Mouse (Mus musculus): ENCODE data around the gene Gripap1. TPM values are rescaled to one million over a fixed set of nuclear protein-coding genes. Genes with fewer than 3 reads are reported as not detected.
"Not testable (repeated sequence)": the region's sequence is repeated elsewhere in the genome, so short reads cannot be mapped to it uniquely, and the experiment has no call there.

Gripap1 gene
- 19.5 and 33.3 TPM in 2 replicates for polyA plus RNA-seq (2012; rRNA removed)

- peak; percentile 39 for DNase-seq (ENCODE audit: low read depth, low spot score)
- WGBS, result 12% methylated on average over 24 of the region's 24 CpGs
Observed at GRCm38 (mm10) chrX:7789542-7790136, at the start of gene Gripap1. Gene Gripap1, plus strand, starts transcription at chrX:7789765.

DNA sequence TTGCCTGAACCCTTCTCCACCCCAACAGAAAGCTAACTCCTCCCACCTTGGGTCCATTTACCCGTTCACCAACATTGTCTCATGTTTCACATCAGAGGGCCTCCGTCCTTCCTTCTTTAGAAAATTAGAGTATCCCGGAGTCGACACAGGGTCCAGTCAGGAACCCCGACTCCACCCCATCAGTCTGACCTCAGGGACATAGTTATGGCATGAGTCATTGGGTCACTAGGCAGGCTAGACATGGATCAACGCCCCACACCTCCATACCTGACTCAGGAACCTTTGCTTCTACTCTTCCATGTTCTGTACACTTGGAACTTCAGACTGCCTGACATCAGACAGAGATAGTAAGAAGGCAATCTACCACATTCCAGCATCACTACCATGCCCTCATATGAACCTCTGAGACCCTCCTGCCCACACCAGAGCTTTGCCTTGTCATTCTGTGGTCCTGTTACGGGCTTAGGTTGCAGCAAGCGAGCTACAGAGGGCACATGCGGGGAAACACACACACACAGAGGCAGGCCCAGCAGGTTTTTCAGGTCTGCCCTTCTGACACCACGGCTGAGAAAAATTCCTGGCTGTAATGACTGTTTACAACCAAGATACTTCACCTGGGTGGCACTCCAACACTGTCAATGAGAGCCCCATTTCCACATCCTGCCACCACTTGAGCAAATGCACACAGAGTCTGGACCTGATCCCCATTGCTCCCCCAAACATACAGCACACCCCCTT is 49.3 kb upstream of the Gripap1 start:
- whole genome bisulfite sequencing, result 30% methylated on average over 10 of the region's 10 CpGs
- DNase-seq (ENCODE audit: low read depth, low spot score), result no peak

DNA sequence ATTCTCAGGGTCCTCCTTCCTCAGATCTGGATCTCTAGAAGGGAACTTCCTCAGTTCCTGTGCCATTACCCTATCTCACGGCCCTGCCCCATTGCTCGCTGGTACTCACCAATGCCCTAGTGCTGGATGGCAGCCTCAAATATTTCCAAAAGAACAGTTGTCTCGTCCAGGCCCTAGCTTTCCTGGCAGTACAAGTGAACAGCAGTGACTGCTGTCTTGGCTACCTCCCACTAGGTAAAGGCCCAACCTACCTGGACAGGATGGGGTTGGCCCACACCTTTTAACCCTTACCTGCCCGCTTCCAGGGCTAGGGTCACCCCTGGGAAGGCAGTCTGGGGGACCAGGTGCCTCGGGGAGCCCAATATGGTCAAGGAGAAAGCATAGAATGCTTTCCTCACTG is 48.5 kb upstream of the Gripap1 start:
- DNase-seq (ENCODE audit: low read depth, low spot score), result no peak

DNA sequence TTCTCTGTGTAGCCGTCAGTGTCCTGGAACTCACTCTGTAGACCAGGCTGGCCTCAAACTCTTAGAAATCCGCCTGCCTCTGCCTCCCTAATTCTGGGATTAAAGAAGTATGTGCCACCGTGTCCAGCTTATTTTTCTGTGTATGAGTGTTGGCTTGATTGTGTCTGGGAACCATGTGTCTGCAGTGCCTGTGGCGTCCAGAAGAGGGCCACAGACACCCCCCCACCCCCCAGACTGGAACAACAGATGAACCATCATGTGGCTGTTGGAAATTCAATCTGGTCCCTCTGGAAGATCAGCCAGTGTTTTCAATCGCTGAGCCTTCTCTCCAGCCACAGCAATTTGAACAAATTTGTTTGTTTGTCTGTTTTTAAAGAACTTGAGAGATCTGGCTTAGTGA is 46.1 kb upstream of the Gripap1 start:
- DNase-seq (ENCODE audit: low read depth, low spot score), result no peak
- WGBS, result 55% methylated on average over 5 of the region's 5 CpGs

More for the DNA sequence above, 48.5 kb upstream of the Gripap1 start:
- 55% methylated on average over 5 of the region's 5 CpGs for WGBS

DNA sequence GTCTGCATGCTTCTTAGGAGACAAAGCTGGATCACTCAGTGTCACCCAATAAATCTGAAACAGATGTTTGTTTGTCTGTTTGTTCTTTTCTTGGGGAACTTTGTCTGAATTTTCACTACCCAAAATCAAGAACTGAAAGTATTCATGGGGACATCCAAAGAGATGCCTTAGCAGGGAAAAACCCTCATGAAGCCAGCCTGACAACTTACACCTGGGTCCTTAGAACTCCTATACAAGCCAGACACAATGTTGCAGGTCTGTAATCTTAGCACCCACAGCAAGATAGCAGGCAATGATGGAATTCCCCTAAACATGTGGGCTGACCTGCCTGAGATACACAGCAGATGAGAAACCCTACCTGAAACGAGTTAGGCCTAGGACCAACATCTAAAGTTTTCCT is 44.6 kb upstream of the Gripap1 start:
- DNase-seq (ENCODE audit: low read depth, low spot score), result no peak
- WGBS, result 30% methylated on average over 1 of the region's 1 CpGs

GRCm38 (mm10) chrX:7745429-7745828 is 44.1 kb upstream of the Gripap1 start:
- 87% methylated on average over 8 of the region's 8 CpGs for WGBS
- DNase-seq (ENCODE audit: low read depth, low spot score), result no peak

GRCm38 (mm10) chrX:7750432-7751116 is 39.0 kb upstream of the Gripap1 start, which contains the start of gene Ccdc120:
Gene Ccdc120, minus strand, starts transcription at chrX:7750905.
- WGBS, result 15% methylated on average over 44 of the region's 56 CpGs
- DNase-seq (ENCODE audit: low read depth, low spot score), result no peak

- not testable (repeated sequence) for DNase-seq (ENCODE audit: low read depth, low spot score)
- WGBS, result 17% methylated on average over 3 of the region's 3 CpGs
Observed at GRCm38 (mm10) chrX:7753627-7754026, 35.9 kb upstream of the Gripap1 start.

DNA sequence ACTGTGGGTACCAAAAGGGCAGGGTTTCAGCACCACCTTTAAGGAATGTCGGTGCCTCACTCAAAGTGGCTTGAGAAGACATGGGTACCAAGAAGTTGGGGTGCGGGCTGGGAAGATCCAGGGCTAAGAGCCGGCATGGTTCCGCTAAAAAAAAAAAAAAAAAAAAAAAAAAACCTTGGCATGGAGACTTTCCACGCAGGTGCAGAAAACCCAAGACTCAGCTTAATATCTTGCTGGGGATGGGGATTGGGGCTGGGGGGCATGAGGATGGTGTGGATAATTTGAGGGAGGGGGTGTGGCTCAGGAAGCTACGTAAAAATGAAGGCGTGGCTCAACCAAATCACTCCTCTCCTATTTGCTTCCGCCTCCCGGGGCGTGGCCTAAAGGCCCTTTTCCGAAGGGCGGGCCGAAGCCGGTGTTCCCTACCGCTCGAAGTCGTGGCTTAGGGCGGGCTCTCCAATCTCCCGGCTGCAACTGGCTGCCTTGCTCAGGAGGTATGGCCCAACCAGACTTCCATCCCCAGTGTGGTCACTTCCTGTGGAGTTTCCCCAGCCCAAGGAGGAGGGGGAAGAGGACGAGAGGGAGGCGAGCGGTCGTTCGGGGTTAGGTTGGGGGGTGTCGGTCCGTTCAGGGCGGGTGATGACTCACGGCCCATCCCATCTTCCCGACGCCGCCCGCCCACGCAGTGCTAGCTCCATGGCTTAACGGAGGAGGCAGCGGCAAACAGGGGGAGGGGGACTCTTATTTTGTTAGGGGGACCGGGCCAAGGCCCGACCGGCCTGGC is 27.2 kb upstream of the Gripap1 start, which contains the start of gene Tfe3:
Tfe3 (plus strand) TSS at position 424 of the 784 bp plus-strand sequence.
- whole genome bisulfite sequencing, result 17% methylated on average over 38 of the region's 38 CpGs

DNA sequence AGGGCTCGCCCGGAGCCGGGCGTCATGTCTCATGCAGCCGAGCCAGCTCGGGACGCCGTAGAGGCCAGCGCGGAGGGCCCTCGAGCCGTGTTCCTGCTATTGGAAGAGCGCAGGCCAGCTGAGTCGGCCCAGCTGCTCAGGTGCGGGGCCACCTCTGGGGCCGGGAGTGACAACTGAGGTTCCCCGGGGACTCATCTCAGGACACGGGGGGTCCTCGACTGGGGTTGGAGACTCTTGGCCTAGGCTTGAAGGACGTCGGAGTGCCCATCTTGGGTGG is 26.7 kb upstream of the Gripap1 start:
- no peak for DNase-seq (ENCODE audit: low read depth, low spot score)
- 21% methylated on average over 21 of the region's 21 CpGs for WGBS

More for the DNA sequence above, 27.2 kb upstream of the Gripap1 start, which contains the start of gene Tfe3:
- DNase-seq (ENCODE audit: low read depth, low spot score), result peak; percentile 70

DNA sequence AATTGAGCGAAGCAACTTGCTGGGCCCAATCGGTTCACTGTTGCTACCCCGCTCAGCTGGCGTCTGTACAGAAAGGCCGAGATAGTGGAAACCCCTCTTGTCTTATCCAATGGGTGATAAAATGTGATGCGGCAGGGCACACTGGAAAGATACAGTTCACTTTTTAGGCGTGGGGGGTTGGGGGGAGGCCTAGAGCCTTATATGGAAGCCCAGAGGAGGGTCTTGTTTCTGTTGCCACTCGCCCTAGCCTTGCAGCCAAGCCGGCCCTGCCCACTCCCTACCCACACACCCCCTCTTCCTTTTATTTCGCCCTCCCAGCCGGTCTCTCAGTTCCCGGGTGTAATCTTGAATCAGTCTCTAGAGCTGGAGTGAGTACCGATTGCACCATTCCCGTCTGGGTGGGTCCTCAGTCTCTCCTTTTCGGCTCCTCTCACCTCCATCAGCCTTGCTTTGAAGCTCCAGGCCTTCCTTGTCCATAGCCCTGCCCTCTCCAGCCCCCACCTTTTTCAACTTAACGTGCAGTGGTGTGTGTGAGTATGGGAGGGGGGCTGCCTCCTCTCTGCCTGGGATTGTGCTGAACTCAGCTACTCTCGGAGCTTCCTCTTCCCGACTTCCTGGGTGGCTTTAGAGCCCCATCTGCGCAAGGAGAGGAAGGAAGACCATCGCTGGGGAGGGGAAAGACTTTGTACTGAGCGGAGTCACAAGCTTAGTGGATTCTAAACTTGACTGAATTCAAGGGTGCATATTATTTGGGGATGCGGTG is 25.8 kb upstream of the Gripap1 start:
- 18% methylated on average over 22 of the region's 22 CpGs for WGBS
- DNase-seq (ENCODE audit: low read depth, low spot score), result no peak

DNA sequence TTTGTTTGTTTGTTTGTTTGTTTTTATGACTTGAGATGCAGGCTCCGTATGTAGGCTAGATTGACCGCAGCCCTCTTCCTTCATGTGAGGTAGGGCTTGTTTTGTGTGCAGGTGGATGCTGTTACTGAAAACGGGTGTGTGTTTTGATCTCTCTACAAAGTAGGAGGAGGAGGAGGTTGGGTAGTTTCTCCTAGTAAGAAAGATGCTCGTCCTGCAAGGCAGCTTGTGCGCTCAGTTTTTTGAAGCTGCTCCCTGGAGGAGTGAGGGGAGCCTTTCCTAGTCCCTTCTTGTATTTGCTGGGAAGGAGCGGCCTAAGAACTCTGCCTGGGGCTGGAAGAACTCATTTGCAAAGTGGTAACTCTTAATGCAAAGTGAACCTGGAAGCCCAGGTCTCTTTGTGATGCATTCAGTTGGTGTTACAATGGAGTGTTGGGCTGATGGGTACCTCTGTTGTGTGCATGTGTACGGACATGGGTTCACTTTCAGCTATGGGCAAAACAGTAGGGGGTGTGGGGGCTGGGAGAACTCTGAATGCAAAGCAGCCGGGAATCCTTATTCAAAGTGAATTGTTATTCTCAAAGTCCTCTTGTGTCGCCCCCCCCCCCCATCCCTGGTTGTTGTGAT is 24.8 kb upstream of the Gripap1 start:
- 35% methylated on average over 9 of the region's 9 CpGs for WGBS
- DNase-seq (ENCODE audit: low read depth, low spot score), result no peak

DNA sequence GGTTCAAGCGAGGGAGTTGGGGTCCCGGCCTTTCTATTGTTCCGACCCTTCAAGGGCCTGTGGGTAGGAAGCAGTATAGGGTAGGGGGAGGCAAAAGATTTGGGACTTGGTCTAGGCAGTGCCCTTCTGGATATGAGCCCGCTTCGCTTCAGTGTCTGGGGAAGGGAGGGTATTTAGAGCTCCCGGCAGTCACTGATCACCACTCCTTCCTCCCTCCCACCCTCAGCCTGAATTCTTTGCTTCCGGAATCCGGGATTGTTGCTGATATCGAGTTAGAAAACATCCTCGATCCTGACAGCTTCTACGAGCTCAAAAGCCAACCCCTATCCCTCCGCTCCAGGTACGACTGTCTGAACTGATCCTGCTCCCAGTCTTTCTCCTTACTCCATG is 24.3 kb upstream of the Gripap1 start:
- WGBS, result 33% methylated on average over 13 of the region's 13 CpGs
- DNase-seq (ENCODE audit: low read depth, low spot score), result no peak

- WGBS, result 23% methylated on average over 11 of the region's 11 CpGs
- no peak for DNase-seq (ENCODE audit: low read depth, low spot score)
Observed at GRCm38 (mm10) chrX:7765764-7766163, 23.8 kb upstream of the Gripap1 start.

DNA sequence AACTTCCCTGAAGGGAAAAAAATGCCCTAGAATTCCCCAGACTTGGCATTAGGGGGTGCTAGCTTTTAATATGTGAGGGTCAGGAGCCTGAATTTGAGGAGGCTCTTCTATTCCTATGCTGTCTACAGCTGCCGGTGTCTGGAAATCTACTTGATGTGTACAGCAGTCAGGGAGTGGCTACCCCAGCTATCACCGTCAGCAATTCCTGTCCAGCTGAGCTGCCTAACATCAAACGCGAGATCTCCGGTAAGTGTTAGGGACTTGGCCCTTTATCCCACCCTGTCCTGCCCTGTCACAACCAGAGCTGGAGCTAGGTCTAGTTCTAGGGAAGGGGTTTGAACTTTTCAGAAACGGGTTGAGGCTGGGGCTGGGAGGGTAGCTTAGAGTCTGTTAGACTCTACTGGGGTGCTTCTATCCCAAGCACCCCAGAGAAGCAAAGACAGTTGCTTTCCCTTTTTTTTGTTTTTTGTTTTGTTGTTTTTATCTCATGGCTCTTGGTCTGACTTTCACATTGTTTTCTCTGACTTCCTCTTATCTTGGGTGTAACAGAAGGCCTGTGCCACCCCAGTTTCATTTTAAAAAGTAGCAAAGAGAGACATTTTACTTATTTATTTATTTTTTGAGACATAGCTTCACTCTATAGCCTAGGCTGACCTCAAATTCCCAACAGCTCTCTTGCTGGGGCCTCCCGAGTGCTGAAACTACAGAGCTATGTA is 20.1 kb upstream of the Gripap1 start:
- no peak for DNase-seq (ENCODE audit: low read depth, low spot score)
- 89% methylated on average over 7 of the region's 7 CpGs for WGBS

DNA sequence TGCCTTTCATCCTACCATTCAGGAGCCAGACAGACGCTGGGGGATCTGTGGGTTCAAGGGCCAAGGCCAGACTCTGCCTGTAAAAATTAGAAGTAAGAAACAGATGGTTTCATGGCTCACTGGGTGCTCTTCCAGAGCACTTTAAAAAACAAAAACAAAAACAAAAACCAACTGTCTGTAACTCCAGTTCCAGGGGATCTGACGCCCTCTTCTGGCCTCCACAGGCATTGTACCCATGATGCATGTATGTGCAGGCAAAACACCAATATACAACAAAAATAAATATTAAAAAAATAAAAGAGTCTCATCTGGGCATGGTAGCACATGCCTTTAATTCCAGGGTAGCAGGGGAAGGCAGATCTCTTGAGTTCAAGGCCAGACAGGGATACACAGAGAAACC is 16.8 kb upstream of the Gripap1 start:
- 40% methylated on average over 2 of the region's 2 CpGs for WGBS
- no peak for DNase-seq (ENCODE audit: low read depth, low spot score)

DNA sequence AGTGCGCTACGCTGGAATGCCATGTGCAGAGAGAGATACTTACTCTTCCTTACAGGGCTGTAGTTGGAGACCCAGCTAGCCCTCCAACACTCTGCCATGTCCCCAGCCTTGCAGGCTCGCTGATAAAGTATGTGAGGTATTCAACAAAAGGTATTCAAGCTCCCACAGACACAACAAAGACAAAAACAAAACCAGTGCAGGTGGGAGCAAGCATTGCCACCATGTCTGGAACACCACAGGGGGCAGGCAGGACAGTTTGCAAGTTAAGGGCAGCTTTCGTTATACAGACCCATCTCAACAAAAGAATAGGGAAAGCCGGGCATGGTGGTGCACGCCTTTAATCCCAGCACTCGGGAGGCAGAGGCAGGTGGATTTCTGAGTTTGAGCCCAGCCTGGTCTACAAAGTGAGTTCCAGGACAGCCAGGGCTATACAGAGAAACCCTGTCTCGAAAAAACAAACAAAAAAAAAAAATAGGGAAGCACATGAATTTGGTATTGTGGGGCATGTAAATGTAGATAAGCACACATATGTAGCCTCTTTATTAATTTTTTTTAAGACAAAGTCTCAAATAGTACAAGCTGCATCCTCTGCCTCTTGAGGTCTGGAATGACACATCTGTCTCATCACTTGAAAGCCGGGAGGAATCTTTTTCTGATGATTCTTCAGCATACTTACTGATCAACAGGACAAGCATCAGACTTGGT is 13.9 kb upstream of the Gripap1 start:
- WGBS, result 71% methylated on average over 9 of the region's 9 CpGs
- DNase-seq (ENCODE audit: low read depth, low spot score), result no peak

Data from large intestine, adult 2 months (tissue).